Mouse (Mus musculus): Measurements from ENCODE around the gene Psmc3. TPM values are rescaled to one million over a fixed set of nuclear protein-coding genes. Genes with fewer than 3 reads are reported as not detected.

The Psmc3 gene
- polyA plus RNA-seq, 1 experiment = 435 TPM

DNA sequence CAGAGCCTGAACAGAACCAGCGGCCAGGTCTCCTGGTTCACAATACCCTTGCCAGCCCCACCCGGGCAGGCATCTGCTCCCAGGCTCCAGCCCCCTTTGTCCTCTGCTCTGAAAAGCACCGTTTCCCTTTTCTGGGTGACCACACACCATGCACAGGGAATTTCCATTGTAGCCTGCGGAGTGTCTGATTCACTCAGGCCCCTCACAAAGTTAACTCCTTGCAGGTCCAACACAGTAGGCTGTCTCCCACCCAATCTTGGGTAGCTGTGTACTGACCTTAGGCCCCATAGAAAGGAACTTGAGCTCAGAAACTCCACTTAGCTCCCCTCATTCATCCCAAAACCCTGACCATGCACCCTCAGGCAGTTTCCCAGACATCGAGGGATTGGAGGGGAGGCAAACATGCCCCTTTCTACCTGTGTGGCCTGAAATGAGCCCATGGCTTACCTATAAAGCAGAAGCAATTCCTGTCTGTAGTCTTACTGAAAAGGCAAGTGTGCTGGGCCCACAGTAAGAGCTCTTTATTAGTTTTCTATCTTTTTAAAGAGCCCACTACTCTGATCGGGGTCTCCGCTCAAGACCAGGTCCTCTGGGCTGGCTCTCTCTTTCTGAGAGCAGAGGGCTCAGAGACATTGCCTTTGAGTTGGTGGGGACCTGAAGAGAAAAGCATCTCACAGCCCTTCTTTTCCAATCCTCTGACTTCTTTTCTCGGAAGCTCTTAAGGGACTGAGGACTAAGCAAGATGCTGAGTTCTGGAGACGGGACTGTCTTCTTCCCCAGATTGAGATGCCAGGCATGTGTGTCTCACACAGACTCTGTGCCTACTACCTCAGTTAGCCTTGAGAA, 32.8 kb downstream of the Psmc3 start:
- TF ChIP-seq CTCF (IDR thresholded peaks at IDR 0.05; ENCODE audit: control insufficient read depth, insufficient read depth, insufficient replicate concordance, low read depth, low read length) (no peak), POLR2A (IDR thresholded peaks at IDR 0.05; ENCODE audit: control insufficient read depth, low read depth, low read length) (no peak)
- no peak overlapping the region for H3K4me3 ChIP-seq (ENCODE audit: control insufficient read depth, low read depth, low read length)
- H3K36me3 ChIP-seq (ENCODE audit: control insufficient read depth, insufficient read depth, low read length) = no peaks in the 10 kb centered on the region
- H3K4me1 ChIP-seq (ENCODE audit: control insufficient read depth, insufficient read depth, low read length) = peaks cover 3% of the 10 kb centered on the region; the same call in 1 of the 2 replicates
- no peaks in the 10 kb centered on the region for H3K27me3 ChIP-seq (ENCODE audit: control insufficient read depth, insufficient read depth, low read length)
- no peak overlapping the region for H3K27ac ChIP-seq (ENCODE audit: control insufficient read depth, insufficient read depth, low read depth, low read length)

DNA sequence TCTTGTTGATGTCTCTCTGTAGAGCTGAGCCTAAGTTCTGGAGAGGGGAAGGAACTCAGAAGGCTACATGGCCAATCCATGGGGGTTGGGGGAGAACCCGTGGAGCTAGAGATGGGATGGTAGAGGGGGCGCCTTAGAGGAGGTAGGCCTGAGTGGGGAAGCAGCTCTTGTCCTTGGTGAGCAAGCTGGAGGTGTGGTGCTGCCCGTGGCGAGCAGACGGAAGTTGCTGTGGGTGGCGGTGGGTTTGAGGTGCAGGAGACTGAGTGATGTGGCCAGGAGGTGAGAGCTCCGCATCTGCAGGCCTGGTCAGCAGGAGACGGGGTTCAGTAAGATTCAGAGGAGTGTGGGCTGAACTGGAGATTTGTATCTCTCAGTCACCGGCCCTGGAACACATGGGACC, 33.6 kb downstream of the Psmc3 start:
- TF ChIP-seq POLR2A (IDR thresholded peaks at IDR 0.05; ENCODE audit: control insufficient read depth, low read depth, low read length) (no peak), CTCF (IDR thresholded peaks at IDR 0.05; ENCODE audit: control insufficient read depth, insufficient read depth, insufficient replicate concordance, low read depth, low read length) (no peak)
- no peaks in the 10 kb centered on the region for H3K36me3 ChIP-seq (ENCODE audit: control insufficient read depth, insufficient read depth, low read length)
- no peaks in the 10 kb centered on the region for H3K27me3 ChIP-seq (ENCODE audit: control insufficient read depth, insufficient read depth, low read length)
- H3K4me1 ChIP-seq (ENCODE audit: control insufficient read depth, insufficient read depth, low read length) = peaks cover 3% of the 10 kb centered on the region; the same call in 1 of the 2 replicates
- H3K27ac ChIP-seq (ENCODE audit: control insufficient read depth, insufficient read depth, low read depth, low read length) = no peak overlapping the region
- no peak overlapping the region for H3K4me3 ChIP-seq (ENCODE audit: control insufficient read depth, low read depth, low read length)

DNA sequence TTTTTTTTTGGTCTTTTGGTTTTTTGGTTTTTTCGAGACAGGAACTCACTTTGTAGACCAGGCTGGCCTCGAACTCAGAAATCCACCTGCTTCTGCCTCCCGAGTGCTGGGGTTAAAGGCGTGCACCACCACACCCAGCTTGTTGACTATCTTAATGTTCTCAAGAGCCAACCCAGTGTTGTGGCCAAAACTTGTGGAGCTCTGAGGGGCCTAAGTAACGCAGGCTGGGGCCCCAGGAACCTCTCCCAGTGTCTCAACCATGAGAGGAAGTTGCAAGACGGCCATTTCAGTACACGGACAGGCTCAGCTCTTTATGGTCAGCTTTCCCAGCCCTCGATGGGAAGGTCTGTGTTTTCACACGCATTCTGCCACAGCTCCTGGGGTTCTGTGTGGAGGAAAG, 35.2 kb downstream of the Psmc3 start:
- Histone ChIP-seq H3K4me1 (ENCODE audit: control insufficient read depth, insufficient read depth, low read length) (peaks cover 3% of the 10 kb centered on the region; the same call in 1 of the 2 replicates), H3K27me3 (ENCODE audit: control insufficient read depth, insufficient read depth, low read length) (no peaks in the 10 kb centered on the region), H3K27ac (ENCODE audit: control insufficient read depth, insufficient read depth, low read depth, low read length) (no peak overlapping the region), H3K4me3 (ENCODE audit: control insufficient read depth, low read depth, low read length) (no peak overlapping the region), H3K36me3 (ENCODE audit: control insufficient read depth, insufficient read depth, low read length) (no peaks in the 10 kb centered on the region)
- TF ChIP-seq POLR2A (IDR thresholded peaks at IDR 0.05; ENCODE audit: control insufficient read depth, low read depth, low read length) (no peak), CTCF (IDR thresholded peaks at IDR 0.05; ENCODE audit: control insufficient read depth, insufficient read depth, insufficient replicate concordance, low read depth, low read length) (no peak)

DNA sequence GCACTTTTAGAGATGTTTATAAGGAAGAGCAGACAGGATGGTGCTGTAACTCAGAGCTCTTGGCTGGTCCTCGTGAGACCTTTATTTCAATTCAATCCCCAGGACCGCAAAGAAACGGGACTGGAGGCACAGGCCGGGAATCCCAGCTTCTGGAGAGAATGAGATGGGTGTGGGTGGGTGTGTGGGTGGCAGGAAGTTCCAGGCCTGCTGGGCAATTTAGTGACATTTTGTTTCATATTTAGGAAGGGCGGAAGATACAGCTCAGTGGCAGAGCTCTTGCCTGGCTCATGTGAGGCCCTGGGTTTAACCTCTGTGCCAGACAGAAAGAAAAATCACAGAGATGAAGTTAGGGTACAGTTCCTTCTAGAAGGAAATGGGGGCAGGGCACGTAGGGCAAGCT, 36.4 kb downstream of the Psmc3 start:
- TF ChIP-seq POLR2A (IDR thresholded peaks at IDR 0.05; ENCODE audit: control insufficient read depth, low read depth, low read length) (no peak), CTCF (IDR thresholded peaks at IDR 0.05; ENCODE audit: control insufficient read depth, insufficient read depth, insufficient replicate concordance, low read depth, low read length) (no peak)
- Histone ChIP-seq H3K27me3 (ENCODE audit: control insufficient read depth, insufficient read depth, low read length) (no peaks in the 10 kb centered on the region), H3K4me3 (ENCODE audit: control insufficient read depth, low read depth, low read length) (no peak overlapping the region), H3K4me1 (ENCODE audit: control insufficient read depth, insufficient read depth, low read length) (no peaks in the 10 kb centered on the region), H3K36me3 (ENCODE audit: control insufficient read depth, insufficient read depth, low read length) (no peaks in the 10 kb centered on the region), H3K27ac (ENCODE audit: control insufficient read depth, insufficient read depth, low read depth, low read length) (no peak overlapping the region)

DNA sequence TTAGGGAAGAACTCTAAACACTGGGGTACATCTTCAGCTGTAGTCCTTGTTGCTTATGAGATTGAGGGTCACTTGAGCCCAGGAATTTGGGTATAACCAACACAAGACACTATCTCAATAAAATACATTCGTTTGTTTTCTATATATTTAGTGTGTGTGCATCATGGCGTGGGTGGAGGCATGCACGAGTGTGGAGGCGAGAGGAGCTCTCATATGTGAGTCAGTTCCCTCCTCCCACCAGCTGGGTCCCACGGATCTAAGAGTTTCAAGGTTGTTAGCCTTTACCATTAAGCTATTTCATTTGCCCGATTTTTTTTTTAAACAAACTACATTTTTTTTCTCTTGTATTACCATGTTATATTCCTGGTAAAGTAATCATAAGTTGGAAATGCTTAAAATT, 37.0 kb downstream of the Psmc3 start:
- no peaks in the 10 kb centered on the region for H3K36me3 ChIP-seq (ENCODE audit: control insufficient read depth, insufficient read depth, low read length)
- H3K4me1 ChIP-seq (ENCODE audit: control insufficient read depth, insufficient read depth, low read length) = no peaks in the 10 kb centered on the region
- H3K27me3 ChIP-seq (ENCODE audit: control insufficient read depth, insufficient read depth, low read length) = no peaks in the 10 kb centered on the region
- no peak overlapping the region for H3K27ac ChIP-seq (ENCODE audit: control insufficient read depth, insufficient read depth, low read depth, low read length)
- TF ChIP-seq POLR2A (IDR thresholded peaks at IDR 0.05; ENCODE audit: control insufficient read depth, low read depth, low read length) = no peak
- no peak for TF ChIP-seq CTCF (IDR thresholded peaks at IDR 0.05; ENCODE audit: control insufficient read depth, insufficient read depth, insufficient replicate concordance, low read depth, low read length)
- no peak overlapping the region for H3K4me3 ChIP-seq (ENCODE audit: control insufficient read depth, low read depth, low read length)

DNA sequence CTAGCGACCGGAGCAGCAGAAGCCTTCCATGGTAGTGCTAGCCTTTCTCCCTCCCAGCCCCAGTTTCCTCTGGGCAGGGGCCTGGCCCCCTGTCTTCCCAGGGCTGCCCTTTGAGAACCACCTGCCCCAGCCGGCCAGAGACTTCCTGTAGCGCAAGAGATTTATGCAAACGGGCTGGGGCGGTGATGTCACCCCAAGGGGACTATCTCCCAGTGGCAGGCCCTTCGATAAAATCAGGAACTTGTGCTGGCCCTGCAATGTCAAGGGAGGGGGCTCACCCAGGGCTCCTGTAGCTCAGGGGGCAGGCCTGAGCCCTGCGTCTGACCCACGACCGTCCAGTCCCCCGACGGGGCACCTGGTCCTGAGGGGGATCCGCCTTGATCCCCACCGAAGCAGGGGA, 42.7 kb downstream of the Psmc3 start:
- Histone ChIP-seq H3K36me3 (ENCODE audit: control insufficient read depth, insufficient read depth, low read length) (no peaks in the 10 kb centered on the region), H3K27me3 (ENCODE audit: control insufficient read depth, insufficient read depth, low read length) (no peaks in the 10 kb centered on the region), H3K4me3 (ENCODE audit: control insufficient read depth, low read depth, low read length) (no peak overlapping the region), H3K4me1 (ENCODE audit: control insufficient read depth, insufficient read depth, low read length) (no peaks in the 10 kb centered on the region), H3K27ac (ENCODE audit: control insufficient read depth, insufficient read depth, low read depth, low read length) (no peak overlapping the region)
- no peak for TF ChIP-seq CTCF (IDR thresholded peaks at IDR 0.05; ENCODE audit: control insufficient read depth, insufficient read depth, insufficient replicate concordance, low read depth, low read length)
- TF ChIP-seq POLR2A (IDR thresholded peaks at IDR 0.05; ENCODE audit: control insufficient read depth, low read depth, low read length) = no peak

DNA sequence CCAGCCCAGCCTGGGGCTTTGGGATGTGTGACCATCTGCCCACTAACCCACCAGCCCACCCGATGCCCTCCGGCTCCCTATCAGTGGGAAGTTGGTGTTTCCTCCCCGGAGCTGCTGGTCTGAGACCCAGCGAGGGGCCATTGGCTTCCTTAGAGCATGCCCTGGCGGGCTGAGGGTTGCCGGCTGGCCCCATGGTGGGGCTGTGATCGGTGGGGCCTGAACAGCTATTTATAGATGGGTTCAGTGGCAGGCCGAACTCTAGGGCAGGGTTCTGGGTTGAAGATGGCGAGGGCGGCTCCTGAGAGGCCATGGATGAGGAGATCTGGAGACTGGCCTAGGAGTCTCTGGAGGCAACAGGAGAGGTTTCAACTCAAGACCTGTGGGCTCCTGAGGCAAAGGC, 43.2 kb downstream of the Psmc3 start:
- TF ChIP-seq POLR2A (IDR thresholded peaks at IDR 0.05; ENCODE audit: control insufficient read depth, low read depth, low read length) (no peak), CTCF (IDR thresholded peaks at IDR 0.05; ENCODE audit: control insufficient read depth, insufficient read depth, insufficient replicate concordance, low read depth, low read length) (no peak)
- Histone ChIP-seq H3K27ac (ENCODE audit: control insufficient read depth, insufficient read depth, low read depth, low read length) (no peak overlapping the region), H3K4me3 (ENCODE audit: control insufficient read depth, low read depth, low read length) (no peak overlapping the region; the same call in 1 of the 2 replicates)

More for the DNA sequence above, 43.2 kb downstream of the Psmc3 start:
- H3K36me3 ChIP-seq (ENCODE audit: control insufficient read depth, insufficient read depth, low read length) = no peaks in the 10 kb centered on the region
- no peaks in the 10 kb centered on the region for H3K27me3 ChIP-seq (ENCODE audit: control insufficient read depth, insufficient read depth, low read length)
- H3K4me1 ChIP-seq (ENCODE audit: control insufficient read depth, insufficient read depth, low read length) = no peaks in the 10 kb centered on the region

Data from testis, adult 2 months (tissue).